Mouse (Mus musculus) liver, postnatal 0 days (tissue): ENCODE results near the gene Prx.

Experiments used
- CTCF ChIP-seq: sonication (generic); IDR thresholded peaks from 2 replicates; pipeline ENCODE4 v1.5.1; 2016; ENCODE audit warnings: antibody characterized with exemption, low read depth
- EP300 ChIP-seq: IDR thresholded peaks from 2 replicates; pipeline ENCODE4 v1.6.1; 2016; ENCODE audit warnings: antibody characterized with exemption, low read depth, mild to moderate bottlenecking

GRCm38 (mm10) chr7:27501620-27502019, 2.5 kb downstream of the Prx start:
- TF ChIP-seq CTCF = no peak
- TF ChIP-seq EP300 = no peak
